Mouse (Mus musculus): ENCODE data around the gene Dok3.

GRCm38 (mm10) chr13:55483071-55483470, 46.0 kb downstream of the Dok3 start:
- TF ChIP-seq GATA1 (IDR thresholded peaks at IDR 0.05; ENCODE audit: borderline replicate concordance, low read length) (no peak), FLI1 (IDR thresholded peaks at IDR 0.05; ENCODE audit: low read length) (no peak)

Measured in megakaryocyte, embryonic 14.5 days (primary cell).